Mouse (Mus musculus) adrenal gland, postnatal 36 days (tissue): ENCODE results near the gene Mtx1. TPM values are rescaled to one million over a fixed set of nuclear protein-coding genes. Genes with fewer than 3 reads are reported as not detected.
"Not testable (repeated sequence)": the region's sequence is repeated elsewhere in the genome, so short reads cannot be mapped to it uniquely, and the experiment has no call there.

Experiments used
- DNase-seq, 2 experiments: peaks; one replicate each; pipeline ENCODE4 v3.0.0; 2021; ENCODE audit warnings: mixed read lengths in 1 of 2
- total RNA-seq, 2 experiments: library from RNA; stranded (reverse); gene quantifications; 2 replicates each; pipeline ENCODE4 v1.2.3; 2021

Mtx1 gene
- total RNA-seq, 2 experiments from 2014 or later = 136 to 165 TPM

DNA sequence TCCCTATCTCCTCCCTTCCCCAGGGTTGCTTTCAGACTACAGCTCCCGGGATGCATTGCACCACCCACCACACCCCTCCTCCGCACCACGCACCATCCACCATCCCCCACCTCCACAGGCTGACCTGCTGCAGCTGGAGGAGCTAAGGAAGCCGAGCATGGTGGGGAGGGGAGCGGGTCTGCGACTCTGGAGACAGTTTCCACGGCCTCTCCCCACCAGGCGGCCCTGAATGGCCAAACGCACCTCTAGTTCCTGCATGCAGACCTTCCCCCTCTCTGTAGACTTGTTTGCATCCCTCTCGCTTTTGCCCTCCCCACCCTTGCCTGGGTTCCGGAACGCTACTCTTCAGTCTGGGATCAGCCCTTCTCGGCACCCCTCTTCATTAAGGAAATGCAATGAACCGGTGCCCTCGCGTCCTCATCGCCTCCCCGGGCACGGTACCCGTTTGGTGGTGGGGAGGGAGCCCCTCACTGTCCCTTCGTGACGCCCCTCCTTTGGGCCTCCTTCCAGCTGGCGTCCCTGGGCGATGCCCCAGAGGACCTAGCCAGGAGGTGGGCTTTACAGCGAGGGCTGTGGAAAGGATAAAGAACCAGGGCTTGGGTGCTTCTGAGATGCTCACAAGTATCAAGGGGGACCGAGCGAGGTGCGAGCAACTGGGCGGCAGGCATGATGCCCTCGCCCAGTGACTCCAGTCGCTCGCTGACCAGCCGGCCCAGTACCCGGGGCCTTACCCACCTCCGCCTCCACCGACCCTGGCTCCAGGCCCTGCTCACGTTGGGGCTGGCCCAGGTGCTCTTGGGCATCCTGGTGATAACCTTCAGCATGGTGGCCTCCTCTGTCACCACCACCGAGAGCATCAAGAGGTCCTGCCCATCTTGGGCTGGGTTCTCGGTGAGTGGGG lies 43.6 kb downstream of the Mtx1 start, which contains the start of gene Fam189b:
Gene Fam189b (plus strand): TSS at position 86 of the 901 bp plus-strand sequence.
- DNase-seq = peak; percentile 89 to 94

DNA sequence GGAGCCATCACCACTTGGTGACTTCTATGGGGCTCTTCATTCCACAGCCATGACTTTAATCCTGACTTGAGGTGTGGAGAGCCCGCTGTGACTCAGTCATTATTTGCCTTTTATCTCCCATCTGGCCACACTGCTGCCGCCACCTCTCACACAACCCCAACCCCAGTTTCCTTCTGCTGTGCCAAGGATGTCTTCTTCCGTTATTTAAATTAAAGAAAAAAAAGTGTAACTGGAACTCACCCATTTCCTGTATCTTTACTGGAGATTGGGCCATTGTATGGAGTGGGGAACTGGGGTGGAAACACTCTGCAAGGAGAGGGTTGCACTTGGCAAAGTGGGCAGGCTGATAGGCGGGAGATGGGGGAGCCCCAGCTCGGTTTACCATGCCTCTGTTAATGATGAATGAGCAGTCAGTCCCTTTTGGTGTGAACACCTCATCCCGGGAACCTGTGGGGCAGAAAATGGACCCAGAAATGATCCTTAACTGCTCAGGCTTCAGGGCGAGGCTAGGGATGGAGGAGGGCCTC lies 44.3 kb downstream of the Mtx1 start:
- DNase-seq = no peak

DNA sequence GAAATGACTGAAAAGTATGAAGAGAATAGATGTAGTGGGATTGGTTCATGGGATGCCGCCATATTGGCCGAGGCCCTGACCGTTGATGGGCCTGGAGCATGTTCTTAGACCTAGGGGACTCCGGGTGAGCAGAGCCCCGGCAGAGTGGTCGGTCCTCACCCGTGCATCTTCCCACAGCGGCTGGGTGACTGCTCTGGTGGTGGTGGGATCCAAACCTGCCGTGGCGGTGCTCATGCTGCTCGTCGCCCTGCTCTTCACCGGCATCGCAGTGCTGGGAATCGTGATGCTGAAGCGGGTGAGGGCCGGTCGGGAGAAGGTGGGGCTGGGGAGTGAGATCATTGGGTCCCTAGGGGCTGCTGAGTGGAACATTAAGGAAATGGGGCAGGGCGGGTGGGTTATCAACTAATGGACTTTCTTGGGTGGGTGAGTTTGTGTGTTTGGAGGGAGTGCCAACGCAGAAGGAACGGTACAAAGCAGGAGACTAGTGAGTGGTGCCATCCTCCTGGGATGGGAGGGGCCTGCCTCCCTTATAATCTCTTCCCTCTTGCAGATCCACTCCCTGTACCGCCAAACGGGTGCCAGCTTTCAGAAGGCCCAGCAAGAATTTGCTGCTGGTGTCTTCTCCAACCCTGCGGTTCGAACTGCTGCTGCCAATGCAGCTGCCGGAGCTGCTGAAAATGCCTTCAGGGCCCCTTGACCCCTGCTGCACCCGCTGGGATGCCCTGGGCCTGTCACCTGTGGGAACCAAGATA lies 45.0 kb downstream of the Mtx1 start:
- no peak for DNase-seq

DNA sequence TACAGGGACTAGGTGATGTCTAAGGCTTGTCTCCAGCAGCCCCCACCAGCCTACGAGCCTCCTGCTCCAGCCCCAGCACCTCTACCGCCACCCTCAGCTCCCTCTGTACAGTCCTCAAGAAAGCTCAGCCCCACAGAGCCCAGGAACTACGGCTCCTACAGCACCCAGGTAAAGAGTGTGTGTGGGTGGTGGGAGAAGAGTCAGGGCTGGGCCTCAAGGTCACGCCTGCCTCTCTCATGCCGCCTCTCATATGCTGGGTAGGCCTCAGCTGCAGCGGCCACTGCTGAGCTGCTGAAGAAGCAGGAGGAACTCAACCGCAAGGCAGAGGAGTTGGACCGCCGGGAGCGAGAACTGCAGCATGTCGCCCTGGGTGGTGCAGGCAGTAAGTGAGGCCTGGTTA lies 47.8 kb downstream of the Mtx1 start:
- no peak for DNase-seq

DNA sequence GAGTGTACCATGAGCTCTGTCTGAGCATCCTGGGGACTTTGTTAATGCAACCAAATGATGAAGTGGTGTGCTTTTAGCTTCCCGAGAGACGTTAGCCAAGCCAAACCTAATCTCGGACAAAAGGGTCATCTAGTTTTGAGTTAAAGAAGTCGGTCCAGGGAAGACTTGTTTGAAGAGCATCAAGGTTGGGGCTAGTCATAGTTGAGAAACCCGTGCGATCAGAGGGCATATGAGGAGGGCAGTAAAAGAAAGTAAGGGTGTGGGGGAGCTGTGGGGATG lies 48.8 kb downstream of the Mtx1 start:
- no peak for DNase-seq

DNA sequence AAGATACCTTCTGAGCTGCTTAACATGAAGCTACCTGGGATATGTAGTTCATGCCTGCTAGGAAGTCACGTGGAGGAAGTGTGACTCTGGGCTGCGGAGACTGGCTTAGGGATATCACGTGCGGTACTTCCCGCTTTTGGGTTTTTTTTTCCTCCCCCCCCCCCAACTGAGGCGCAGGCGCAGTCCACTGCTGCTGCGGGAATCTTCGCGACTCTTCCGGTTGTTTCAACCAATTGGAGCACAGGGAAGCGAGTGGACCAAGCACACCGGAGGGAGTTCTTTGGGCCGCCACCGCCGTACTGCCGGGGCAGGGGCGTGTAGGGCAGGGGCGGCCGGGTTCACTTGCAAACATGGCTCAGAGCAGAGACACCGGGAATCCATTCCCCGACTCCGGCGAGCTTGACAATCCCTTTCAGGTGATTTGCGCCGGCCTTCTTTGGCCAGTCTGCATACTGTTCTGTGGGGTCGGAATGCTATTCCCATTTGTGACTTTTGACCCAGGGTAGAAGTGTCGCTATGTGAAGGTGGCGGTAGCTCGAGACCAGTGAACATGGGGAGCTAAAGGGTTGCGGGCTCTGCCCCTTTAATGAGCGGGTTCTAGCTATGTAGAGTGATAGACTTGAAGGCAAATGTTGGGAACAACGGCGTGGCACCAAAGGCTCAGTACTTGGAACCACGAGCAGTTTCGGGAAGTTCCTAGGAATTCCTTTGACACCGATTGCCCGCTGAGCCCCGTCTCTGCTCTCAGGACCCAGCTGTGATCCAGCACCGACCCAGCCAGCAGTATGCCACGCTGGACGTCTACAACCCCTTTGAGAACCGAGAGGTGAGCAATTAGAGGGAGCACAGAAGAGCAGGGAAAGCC lies 49.4 kb downstream of the Mtx1 start, which contains the start of gene Scamp3:
Gene Scamp3 (plus strand): TSS at position 232 of the 865 bp plus-strand sequence.
- DNase-seq = peak; percentile 89 to 90

DNA sequence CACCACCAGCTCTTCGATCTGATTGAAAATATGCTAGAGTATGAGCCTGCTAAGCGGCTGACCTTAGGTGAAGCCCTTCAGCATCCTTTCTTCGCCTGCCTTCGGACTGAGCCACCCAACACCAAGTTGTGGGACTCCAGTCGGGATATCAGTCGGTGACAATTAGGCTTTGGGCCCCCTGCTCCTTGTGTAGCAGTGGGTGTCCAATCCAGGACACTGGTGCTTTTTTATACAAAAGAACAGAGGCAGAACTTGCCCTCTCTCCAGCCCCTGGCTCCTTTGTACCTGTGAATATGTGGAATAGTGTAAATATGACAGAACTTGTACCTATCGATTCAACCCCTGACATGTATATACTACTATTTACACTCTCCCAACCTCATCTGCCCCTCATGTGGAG lies 50.5 kb downstream of the Mtx1 start:
- DNase-seq = no peak

DNA sequence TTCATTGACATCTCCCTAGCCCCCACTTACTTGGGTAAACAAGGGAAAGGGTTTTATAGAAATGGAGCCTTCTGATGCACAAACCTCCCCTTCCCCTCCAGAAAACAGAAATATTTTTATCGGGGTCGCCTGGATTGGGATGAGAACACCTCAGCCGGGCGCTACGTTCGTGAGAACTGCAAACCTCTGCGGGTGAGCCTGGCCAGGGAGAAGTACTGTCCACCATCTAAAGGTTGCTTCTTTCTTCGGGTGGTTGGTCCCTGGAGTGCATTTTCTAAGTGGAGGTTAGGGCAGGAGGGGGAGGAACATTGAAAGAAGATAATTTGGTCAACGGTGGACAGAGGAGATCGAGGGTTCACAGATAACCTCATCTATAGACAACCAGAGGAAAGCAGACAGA lies 51.3 kb downstream of the Mtx1 start:
- no peak for DNase-seq

DNA sequence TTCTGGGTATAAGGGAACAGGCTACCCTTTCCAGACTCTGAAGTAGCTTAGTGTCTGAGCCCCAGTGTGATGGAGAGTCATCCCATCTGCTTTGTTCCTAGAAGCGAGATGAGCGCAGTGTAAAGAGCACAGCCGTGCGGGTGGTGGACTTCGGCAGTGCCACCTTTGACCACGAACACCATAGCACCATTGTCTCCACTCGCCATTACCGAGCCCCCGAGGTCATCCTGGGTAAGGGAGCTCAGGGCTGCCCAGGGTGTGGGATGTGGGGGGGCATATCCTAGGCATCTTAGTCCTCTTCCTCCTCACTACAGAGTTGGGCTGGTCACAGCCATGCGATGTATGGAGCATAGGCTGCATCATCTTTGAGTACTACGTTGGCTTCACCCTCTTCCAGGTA lies 52.0 kb downstream of the Mtx1 start:
- no peak for DNase-seq

DNA sequence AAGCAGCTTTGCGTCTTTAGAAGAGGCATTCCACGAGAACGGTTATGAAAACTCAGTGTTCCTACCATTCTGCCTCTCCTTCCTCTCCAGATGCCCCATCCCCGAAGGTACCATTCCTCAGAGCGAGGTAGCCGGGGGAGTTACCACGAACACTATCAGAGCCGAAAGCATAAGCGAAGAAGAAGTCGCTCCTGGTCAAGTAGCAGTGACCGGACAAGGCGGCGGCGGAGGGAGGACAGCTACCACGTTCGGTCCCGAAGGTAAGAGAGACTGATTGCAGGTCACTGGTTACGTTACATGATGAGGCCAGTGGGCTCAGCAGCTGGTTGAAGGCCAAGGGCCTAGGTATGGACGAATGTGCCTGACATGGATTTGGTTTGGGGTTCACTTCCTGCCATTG lies 59.9 kb downstream of the Mtx1 start:
- DNase-seq = no peak

DNA sequence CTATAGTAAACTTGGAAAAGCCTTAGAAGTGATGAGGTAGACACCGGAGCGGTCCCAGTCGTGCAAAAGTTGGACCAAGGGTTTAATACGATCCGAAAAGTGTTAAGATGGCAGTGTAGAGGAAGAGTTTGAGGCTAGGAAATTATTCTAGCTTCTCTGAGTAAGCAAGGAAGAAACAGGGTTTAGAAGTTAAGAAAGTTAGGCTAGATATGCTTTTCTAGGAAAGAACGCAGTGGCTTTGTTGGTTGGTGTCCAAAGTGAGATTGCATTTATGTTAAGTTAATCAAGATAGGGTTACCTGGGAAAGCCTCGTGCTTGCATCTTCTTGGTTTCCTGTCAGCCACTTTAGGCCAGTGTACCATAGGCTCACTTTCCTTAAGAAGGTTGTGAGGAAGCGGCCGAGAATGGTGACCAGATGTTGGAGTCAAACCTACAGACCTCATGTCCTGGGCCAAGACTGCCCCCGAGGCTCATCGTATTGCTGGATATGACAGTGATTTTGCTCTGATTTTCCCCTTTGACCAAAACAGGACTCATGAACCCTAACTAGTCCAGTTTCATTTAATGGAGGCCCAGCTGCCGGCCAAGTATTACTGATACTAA lies 61.5 kb downstream of the Mtx1 start:
- DNase-seq = no peak

DNA sequence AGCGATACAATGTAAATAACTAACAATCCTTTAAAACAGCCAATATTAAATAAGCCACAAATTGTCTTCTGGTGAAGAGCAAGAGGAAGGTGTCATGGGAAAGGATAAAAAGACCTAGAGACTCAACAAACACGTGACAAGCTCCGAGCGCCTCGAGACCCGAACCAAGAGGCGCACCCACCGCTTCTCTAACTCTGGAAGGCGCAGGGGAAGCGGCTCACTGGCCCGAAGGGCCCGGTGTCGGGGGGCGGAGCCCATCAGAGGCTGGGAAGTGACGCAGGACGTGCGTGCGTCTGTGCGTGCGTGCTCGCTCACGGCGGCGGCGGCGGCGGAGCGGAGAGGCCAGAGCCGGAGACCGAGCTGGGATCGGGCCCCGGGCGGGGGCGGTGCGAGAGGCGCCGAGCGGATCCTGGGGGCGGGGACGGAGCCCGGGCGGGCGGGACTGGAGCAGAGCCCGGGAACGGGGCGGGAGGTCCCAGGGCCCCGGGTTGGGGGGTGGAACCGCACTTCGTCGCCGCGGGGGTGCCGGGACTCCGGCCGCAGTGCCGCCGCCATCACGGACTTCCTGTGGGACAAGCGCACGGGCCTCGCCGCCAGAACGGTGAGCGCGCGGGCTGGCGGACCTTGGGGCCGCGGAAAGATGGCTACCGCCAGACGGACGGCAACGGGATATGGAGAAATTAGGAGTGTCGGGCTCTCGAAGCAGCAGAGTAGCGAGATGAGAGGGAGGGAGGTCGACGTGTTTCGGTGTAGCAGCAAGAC lies 62.2 kb downstream of the Mtx1 start, which contains the start of gene Clk2:
Gene Clk2 (plus strand): TSS at position 290 of the 762 bp plus-strand sequence.
- peak; percentile 97 to 98 for DNase-seq

DNA sequence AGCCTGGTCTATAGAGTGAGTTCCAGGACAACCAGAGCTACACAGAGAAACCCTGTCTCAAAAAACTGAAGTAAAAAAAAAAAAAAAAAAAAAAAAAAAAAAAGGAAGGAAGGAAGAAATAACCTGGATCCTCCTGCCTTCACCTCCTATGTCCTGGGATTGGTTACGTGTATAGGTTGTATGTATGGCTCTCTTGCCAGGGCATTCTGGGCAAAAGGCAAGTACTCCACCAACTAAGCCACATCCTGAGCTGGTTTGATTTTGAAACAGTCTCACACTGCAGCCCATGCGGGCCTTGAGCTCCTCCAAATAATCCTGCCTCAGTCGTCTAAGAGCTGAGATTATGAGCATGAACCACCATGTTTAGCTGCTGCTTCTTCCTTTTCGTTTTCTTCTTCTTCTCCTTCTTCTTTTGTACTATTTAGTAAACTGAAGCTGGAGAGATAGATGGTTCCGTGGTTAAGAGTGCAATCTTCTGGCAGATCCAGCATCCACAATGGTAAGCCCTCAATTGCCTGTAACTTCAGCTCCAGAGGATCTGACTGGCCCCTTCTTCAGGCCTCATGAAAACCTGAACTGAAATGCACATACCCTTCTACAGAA lies 63.1 kb downstream of the Mtx1 start:
- no peak for DNase-seq

DNA sequence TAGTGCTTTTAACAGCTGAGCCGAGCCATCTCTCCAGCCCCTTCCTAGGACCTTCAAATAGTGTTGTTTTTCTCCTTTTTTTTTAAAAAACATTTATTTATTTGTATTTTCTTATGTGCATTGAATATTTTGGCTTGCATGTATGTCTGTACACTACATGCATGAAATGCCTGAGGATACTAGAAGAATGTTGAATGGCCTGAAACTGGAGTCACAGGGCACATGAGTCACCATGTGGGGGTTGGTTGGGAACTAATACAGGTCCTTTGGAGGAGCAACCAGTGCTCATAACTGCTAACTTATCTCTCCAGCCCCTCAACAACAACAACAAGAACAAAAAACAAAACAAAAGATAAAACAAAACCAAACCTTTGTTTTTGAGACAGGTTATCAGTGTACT lies 63.8 kb downstream of the Mtx1 start:
- DNase-seq = peak in 1 of 2 experiments; percentile 47

DNA sequence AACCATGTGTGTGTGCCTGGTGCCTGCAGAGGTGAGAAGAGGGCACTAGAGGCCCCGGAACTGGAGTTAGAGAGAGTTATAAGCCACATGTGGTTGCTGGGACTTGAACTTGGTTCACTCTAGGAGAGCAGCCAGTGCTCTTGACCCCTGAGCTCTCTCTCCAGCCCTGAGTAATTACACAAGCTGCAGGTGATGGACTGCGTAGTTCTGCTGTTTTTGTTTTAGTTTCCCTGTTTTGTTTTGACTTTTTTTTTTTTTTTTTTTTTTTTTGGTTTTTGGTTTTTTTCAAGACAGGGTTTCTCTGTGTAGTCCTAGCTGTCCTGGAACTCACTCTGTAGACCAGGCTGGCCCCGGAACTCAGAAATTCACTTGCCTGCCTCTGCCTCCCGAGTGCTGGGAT lies 65.1 kb downstream of the Mtx1 start:
- DNase-seq = no peak

DNA sequence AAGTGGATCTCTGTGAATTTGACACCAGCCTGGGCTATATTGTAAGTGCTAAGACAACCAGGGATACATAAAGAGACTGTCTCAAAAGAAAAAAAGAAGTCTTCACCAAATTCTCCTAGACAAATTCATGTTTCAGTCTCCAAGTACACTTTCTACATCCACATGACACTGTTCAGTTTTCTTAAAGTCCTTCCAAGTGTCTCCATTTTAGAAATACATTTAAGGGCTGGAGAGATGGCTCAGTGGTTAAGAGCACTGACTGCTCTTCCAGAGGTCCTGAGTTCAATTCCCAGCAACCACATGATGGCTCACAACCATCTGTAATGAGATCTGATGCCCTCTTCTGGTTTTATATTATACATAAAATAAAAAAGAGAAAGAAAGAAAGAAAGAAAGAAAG lies 65.7 kb downstream of the Mtx1 start:
- not testable (repeated sequence) for DNase-seq

DNA sequence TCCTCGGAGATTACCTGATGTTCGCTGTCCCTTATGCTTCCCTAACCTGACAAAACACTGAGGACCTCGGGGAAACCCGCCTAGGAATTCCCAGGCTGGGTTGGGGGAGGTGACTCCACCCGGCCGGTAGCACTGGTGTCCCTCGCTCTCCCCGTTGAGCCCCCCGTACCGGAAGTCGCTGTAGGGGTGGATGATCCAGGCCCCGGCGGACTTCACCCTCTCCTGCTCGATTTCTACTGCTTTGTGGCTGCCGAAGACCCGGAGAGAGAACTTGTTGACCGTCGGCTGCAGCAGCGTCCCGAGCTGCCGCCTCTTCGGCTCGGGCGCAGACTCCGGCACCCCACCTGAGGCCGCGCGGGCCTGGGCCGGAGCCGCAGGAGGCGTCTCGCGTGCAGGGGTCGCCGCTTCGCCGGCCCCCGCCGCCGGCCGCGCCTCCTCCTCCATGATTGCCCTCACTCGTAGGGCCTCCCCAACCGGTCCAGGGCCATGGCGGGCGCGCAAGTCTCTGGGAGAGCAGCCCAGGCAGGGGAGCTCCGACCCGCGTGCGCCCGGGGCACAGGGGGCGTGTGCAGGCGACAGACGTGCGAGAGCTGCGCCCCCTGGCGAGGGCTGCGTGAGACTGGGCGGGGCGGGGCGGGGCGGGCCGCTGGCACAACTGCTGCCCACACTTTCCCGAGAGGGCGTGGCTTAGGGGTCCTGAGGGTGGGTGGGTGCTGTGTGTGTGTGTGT lies 67.1 kb downstream of the Mtx1 start, which contains the start of gene Hcn3:
Gene Hcn3 (minus strand): TSS at position 581 of the 729 bp plus-strand sequence.
- DNase-seq = peak; percentile 78 to 86

DNA sequence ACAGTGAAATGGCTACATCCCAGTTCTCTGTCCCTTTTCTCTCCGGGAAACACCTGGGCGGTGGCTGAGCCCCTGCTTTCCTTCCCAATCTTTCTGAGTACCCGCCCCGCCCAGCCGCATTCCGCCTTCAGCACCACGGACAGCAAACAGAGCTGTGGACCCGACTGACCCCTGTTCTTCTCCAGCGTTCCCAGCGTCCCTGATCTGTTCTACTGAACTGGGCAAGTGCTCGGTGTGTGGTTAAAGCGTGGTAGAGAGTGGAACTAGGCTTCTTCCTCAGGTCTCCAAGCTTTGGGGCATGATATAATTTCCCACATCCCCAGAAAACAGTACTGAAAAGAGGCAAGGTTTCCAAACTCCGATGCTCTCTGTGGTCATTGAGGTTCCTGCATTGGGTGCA lies 67.7 kb downstream of the Mtx1 start:
- DNase-seq = peak; percentile 82 to 83
